Mouse (Mus musculus) MEL (cell line): ENCODE data around the gene Xrcc1.

Experiments used
- BHLHE40 ChIP-seq: IDR thresholded peaks from 2 replicates; pipeline ENCODE4 v1.6.1; 2012; ENCODE audit warnings: low read depth, mild to moderate bottlenecking, inconsistent platforms, low read length, improper control_type of control experiment, borderline replicate concordance
- CTCF ChIP-seq, 3 experiments: IDR thresholded peaks in 2 of 3; conservative IDR thresholded peaks in 1 of 3; 2 replicates each; pipeline ENCODE4 v1.5.1; 2011 to 2012; ENCODE audit warnings: low read length in 3 of 3, low read depth in 2 of 3, mild to moderate bottlenecking in 2 of 3, improper control_type of control experiment in 1 of 3, inconsistent platforms in 1 of 3, mixed read lengths in 1 of 3, moderate library complexity in 1 of 3; ENCODE audit not compliant: control insufficient read depth in 1 of 3, insufficient read depth in 1 of 3, poor library complexity in 1 of 3, severe bottlenecking in 1 of 3
- ETS1 ChIP-seq: IDR thresholded peaks from 2 replicates; pipeline ENCODE4 v1.6.1; 2012; ENCODE audit warnings: low read depth, mild to moderate bottlenecking, inconsistent platforms, low read length, improper control_type of control experiment, moderate library complexity
- GABPA ChIP-seq: IDR thresholded peaks from 2 replicates; pipeline ENCODE4 v1.6.1; 2012; ENCODE audit warnings: low read depth, mild to moderate bottlenecking, inconsistent platforms, low read length, improper control_type of control experiment, moderate library complexity
- HCFC1 ChIP-seq: IDR thresholded peaks from 2 replicates; pipeline ENCODE4 v1.6.1; 2012; ENCODE audit warnings: low read depth, mild to moderate bottlenecking, inconsistent platforms, low read length, improper control_type of control experiment, moderate library complexity
- MYC ChIP-seq: IDR thresholded peaks from 2 replicates; pipeline ENCODE4 v1.6.1; 2011; ENCODE audit warnings: low read depth, mild to moderate bottlenecking, low read length, improper control_type of control experiment, moderate library complexity
- POLR2A ChIP-seq, 2 experiments: IDR thresholded peaks; 2 replicates each; pipeline ENCODE4 v1.6.1; 2011 to 2012; ENCODE audit warnings: low read length in 2 of 2, mild to moderate bottlenecking in 2 of 2, control low read depth in 1 of 2, improper control_type of control experiment in 1 of 2, low read depth in 1 of 2, moderate library complexity in 1 of 2; ENCODE audit not compliant: control insufficient read depth in 1 of 2, insufficient read depth in 1 of 2, poor library complexity in 1 of 2
- POLR2AphosphoS5 ChIP-seq: IDR thresholded peaks from 2 replicates; pipeline ENCODE4 v1.6.1; 2012; ENCODE audit warnings: low read depth, borderline replicate concordance, mild to moderate bottlenecking, inconsistent platforms, low read length, moderate library complexity, mixed read lengths
- SMC3 ChIP-seq: IDR thresholded peaks from 2 replicates; pipeline ENCODE4 v1.6.1; 2011; ENCODE audit warnings: low read depth, low read length, improper control_type of control experiment
- TBP ChIP-seq: IDR thresholded peaks from 2 replicates; pipeline ENCODE4 v1.8.0; 2011; ENCODE audit warnings: low read depth, low read length, improper control_type of control experiment
- ZMIZ1 ChIP-seq: IDR thresholded peaks from 2 replicates; pipeline ENCODE4 v1.6.1; 2012; ENCODE audit warnings: low read depth, mild to moderate bottlenecking, inconsistent platforms, low read length, improper control_type of control experiment, moderate library complexity

DNA sequence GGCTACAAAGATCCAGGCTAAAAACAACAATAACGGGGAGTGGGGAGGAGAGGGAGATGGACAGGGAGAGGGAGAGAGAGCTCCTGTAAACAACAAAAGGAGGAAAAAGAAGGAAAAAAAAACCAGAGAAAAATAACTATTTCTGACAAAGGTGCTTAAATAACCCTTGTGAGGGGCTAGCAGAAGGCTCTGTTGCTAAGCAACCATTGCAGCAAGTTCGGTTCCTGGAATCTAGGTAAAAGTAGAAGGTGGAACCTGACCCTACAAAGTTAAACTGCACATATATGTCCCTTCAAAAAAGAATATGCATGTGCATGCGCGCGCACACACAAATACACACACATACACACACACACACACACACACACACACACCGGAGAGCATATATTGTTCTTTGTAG, 46.7 kb downstream of the Xrcc1 start:
- TF ChIP-seq ZMIZ1 (no peak), GABPA (no peak), BHLHE40 (no peak), POLR2A (IDR thresholded peaks at IDR 0.05; ENCODE audit: control insufficient read depth in 1 of 2, insufficient read depth in 1 of 2, low read depth in 1 of 2, low read length in 2 of 2, poor library complexity in 1 of 2) (no peak), TBP (no peak), HCFC1 (no peak), POLR2AphosphoS5 (no peak), MYC (no peak), CTCF (IDR thresholded peaks at IDR 0.05 in 2 of 3, conservative IDR thresholded peaks at IDR 0.05 in 1 of 3; ENCODE audit: control insufficient read depth in 1 of 3, insufficient read depth in 1 of 3, low read depth in 2 of 3, low read length in 3 of 3, poor library complexity in 1 of 3, severe bottlenecking in 1 of 3) (no peak), SMC3 (no peak), ETS1 (no peak)
